Mouse (Mus musculus) cerebellum, adult 11 months (tissue): ENCODE measurements around the gene Nras.

Source experiments
- DNase-seq: peaks from one replicate; pipeline ENCODE4 v3.0.0; 2022

Nras gene

GRCm38 (mm10) chr3:103099667-103100066 lies 41.6 kb downstream of the Nras start:
- DNase-seq: no peak

GRCm38 (mm10) chr3:103100735-103101134 lies 42.6 kb downstream of the Nras start:
- no peak for DNase-seq

GRCm38 (mm10) chr3:103101194-103101593 lies 43.1 kb downstream of the Nras start:
- DNase-seq: no peak

GRCm38 (mm10) chr3:103101909-103102308 lies 43.8 kb downstream of the Nras start:
- DNase-seq: no peak

- peak; percentile 16 for DNase-seq
Measured at GRCm38 (mm10) chr3:103102454-103103390, 44.6 kb downstream of the Nras start, which contains the start of gene Dennd2c. TSS of gene Dennd2c (plus strand) at chr3:103102604.

- no peak for DNase-seq
Measured at GRCm38 (mm10) chr3:103107565-103108240, 49.6 kb downstream of the Nras start.

GRCm38 (mm10) chr3:103112216-103112615 lies 54.1 kb downstream of the Nras start:
- no peak for DNase-seq
